Mouse (Mus musculus) hematopoietic stem cell, adult 5-6 weeks (primary cell): ENCODE measurements around the gene Ehf. TPM values are rescaled to one million over a fixed set of nuclear protein-coding genes. Genes with fewer than 3 reads are reported as not detected.

Experiments
- ATAC-seq, 2 experiments: fragments of 125-278 bp in 1 of 2; replicated peaks in 1 of 2; 2 replicates each; pipeline ENCODE4 v1.8.0; 2016 to 2017; ENCODE audit warnings: inconsistent platforms in 2 of 2, mild to moderate bottlenecking in 2 of 2, moderate number of reproducible peaks in 2 of 2, low read depth in 1 of 2, moderate TSS enrichment in 1 of 2; ENCODE audit not compliant: low FRiP score in 2 of 2, poor library complexity in 2 of 2, severe bottlenecking in 2 of 2, insufficient read depth in 1 of 2, low TSS enrichment in 1 of 2
- total RNA-seq: library from RNA; stranded (forward); fragments of 172-1452, 232-1000 nt; gene quantifications from 2 replicates; pipeline ENCODE4 v1.2.3, GENCODE M21; 2017

Gene Ehf
- total RNA-seq, 1 experiment from 2014 or later, result 0.65 TPM

GRCm38 (mm10) chr2:103310663-103311062 is 7.6 kb upstream of the Ehf start:
- ATAC-seq, result no peak

GRCm38 (mm10) chr2:103306686-103307085 is 3.6 kb upstream of the Ehf start:
- ATAC-seq, result no peak

- ATAC-seq, result no peak
These were observed 409 bp downstream of the Ehf start for GRCm38 (mm10) chr2:103302669-103303068.

GRCm38 (mm10) chr2:103298711-103299463 is 4.2 kb downstream of the Ehf start:
- no peak for ATAC-seq

GRCm38 (mm10) chr2:103294526-103294925 is 8.6 kb downstream of the Ehf start:
- no peak for ATAC-seq

GRCm38 (mm10) chr2:103293751-103294150 is 9.3 kb downstream of the Ehf start:
- no peak for ATAC-seq

GRCm38 (mm10) chr2:103293214-103293613 is 9.9 kb downstream of the Ehf start:
- ATAC-seq, result no peak

- peak; percentile 65 to 66; a peak in 3 of 4 replicates for ATAC-seq
These were observed 12.3 kb downstream of the Ehf start for GRCm38 (mm10) chr2:103290705-103291269.

- no peak for ATAC-seq
These were observed 12.9 kb downstream of the Ehf start for GRCm38 (mm10) chr2:103290167-103290566.

GRCm38 (mm10) chr2:103289407-103289950 is 13.6 kb downstream of the Ehf start:
- ATAC-seq, result no peak

- ATAC-seq, result no peak
These were observed 15.4 kb downstream of the Ehf start for GRCm38 (mm10) chr2:103287716-103288115.

- ATAC-seq, result no peak
These were observed 17.5 kb downstream of the Ehf start for GRCm38 (mm10) chr2:103285561-103285960.

GRCm38 (mm10) chr2:103283730-103284129 is 19.3 kb downstream of the Ehf start:
- no peak for ATAC-seq

- peak; percentile 40 to 52 for ATAC-seq
These were observed 20.8 kb downstream of the Ehf start for GRCm38 (mm10) chr2:103282184-103282750.

- ATAC-seq, result no peak
These were observed 23.2 kb downstream of the Ehf start for GRCm38 (mm10) chr2:103279927-103280326.

GRCm38 (mm10) chr2:103278476-103278875 is 24.6 kb downstream of the Ehf start:
- ATAC-seq, result no peak

GRCm38 (mm10) chr2:103277794-103278193 is 25.3 kb downstream of the Ehf start:
- no peak for ATAC-seq

GRCm38 (mm10) chr2:103275316-103275960 is 27.6 kb downstream of the Ehf start:
- no peak for ATAC-seq
